Mouse (Mus musculus) gastrocnemius, postnatal 10 days (tissue): ENCODE data around the gene Fer. TPM values are rescaled to one million over a fixed set of nuclear protein-coding genes. Genes with fewer than 3 reads are reported as not detected.

Source experiments
- DNase-seq: peaks from one replicate; pipeline ENCODE4 v3.0.0; 2021; ENCODE audit warnings: mixed read lengths
- total RNA-seq, 2 experiments: library from RNA; stranded (reverse); gene quantifications; 2 replicates each; pipeline ENCODE4 v1.2.3; 2021

Fer gene
- total RNA-seq, 2 experiments from 2014 or later: 17.6 to 21.3 TPM

DNA sequence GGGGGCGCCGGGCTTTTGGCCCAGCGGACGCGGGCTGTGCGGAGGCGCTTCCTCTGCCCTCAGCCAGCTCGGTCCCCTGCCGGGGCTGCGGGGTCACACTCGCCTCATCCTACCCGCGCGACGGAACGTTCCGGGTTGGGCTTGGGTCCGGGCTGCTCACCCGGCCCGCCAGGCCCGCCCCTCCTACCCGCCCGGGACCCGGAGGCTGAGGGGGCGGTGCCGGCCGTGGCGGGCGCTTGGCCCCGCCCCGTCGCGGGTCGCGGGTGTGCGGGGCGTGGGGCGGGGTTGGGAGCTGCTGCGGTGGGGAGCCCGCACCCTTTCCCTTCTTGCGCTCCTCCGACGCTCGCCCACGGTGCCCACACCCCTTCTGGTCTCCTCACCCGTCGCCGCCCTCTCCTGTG is 1.3 kb downstream of the Fer start:
- no peak for DNase-seq

DNA sequence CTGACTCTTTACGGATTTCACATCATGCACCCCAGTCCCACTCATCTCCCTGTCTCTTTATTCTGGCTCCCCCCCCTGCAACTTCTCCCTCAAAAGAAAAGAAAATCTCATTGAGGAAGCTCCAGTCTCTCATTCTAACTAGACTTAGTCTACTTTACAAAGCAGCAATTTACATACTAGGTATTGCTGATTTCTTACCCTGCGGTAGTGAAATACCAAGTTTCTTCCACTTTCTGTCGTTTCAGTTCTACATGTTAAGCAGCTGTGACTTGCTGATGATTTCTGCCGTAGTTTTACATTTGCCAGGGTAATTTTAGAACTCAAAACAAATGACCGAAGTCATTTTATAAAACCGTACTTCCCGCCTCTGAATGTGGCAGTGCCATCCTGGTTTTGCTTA is 8.9 kb downstream of the Fer start:
- DNase-seq: no peak

DNA sequence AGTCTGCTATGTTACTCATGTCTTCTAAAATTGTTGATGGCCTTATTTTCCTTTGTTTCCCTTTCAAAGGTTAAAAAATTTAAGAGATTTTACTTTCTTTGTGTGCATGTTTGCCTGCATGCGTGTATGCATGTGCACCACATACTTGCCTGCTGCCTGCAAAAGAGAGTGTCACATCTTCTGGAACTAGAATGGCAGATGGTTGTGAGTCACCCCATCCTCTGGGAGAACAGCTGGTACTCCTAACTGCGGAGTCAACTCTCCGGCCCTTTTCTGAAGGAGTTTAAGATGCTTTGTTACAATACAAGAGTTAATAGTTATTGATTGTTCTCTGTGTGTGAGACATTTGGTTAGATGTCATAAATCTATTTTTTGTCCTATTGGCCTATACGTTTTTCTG is 16.0 kb downstream of the Fer start:
- no peak for DNase-seq

DNA sequence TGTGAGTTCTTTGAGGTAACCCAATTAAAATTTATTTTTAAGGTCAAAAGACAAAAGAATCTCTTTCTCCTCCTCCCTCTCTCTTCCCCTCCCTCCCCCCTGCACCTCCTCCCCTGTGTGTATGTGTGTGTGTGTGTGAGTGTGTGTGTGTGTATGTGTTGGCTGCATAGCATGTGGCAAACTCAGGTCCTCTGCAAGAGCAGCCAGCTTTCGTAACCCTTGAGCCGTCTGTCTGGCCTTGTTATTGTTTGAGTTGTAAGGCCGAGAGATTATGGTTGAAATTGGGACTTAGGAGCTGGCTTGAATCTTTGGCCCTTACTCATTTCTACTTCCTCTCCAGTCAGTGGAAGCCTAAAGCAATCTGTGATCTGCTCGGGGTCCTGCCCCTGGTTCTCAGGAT is 17.1 kb downstream of the Fer start:
- DNase-seq: no peak

DNA sequence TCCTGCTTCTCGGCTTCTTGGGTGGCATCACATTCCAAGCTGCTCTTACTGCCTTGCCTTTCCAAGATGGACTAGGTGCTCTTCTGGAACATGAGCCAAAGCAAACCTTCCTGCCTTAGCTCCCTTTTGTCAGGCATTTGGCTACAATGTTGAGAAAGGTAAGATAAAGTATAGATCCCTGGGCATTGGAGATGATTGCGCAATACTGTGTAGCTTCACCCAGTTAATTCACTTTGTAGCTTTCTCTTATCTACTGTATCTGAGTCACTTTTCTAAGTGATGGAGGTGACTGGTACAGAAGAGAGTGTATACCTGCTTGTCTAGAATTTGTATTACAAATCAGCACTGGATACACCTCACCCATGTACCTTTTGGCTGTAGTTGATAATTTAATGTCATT is 24.1 kb downstream of the Fer start:
- no peak for DNase-seq

DNA sequence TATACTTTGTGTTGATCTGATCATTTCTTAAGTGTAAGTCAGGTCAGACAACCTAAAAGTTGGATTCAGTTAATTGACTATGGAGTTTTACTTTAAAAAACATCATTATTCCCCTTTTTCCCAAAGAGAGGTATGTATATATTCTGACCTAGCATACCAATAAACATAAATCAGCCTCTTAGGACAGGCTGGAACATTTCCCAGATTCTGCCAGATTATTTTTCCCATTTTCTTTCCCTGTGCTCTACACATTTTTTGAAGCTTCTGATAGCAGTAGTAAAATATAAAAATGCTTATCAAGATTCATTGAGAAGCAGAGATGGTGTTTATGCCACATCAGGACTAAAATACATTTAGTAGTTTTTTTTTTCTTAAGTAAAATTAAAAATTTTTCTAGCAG is 27.7 kb downstream of the Fer start:
- DNase-seq: no peak

DNA sequence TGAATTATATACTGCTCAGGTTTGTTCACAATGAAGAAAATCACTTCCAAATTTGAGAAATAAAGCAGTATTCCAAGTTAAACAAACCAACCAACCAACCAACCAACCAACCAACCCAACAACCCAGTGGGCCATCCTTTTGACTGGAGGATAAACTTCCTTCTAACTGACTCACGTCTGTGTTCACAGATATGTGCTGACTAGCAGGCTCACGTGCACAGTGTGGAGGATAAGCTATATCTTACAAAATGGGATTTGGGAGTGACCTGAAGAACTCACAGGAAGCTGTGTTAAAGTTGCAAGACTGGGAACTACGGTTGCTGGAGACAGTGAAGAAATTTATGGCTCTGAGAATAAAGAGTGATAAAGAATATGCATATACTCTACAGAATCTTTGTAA is 33.0 kb downstream of the Fer start:
- DNase-seq: no peak

DNA sequence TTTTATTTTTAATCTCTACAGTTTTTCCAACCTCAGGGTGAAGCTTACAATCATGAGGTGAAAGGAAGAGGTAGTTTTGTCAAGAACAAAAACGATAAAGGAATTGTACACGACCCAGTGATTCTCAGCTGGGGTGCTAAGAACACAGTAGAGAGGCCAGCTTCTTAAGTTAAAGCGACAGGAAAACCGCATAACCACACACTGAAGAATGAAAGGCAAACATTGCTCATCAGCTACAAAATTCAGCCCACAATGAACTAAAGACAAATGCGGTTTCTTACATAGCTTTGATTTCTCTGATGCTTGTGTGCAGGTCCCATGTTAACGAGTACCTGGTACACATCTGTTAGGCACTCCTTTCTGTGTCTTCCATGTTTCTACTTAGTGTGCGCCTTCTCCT is 34.2 kb downstream of the Fer start:
- no peak for DNase-seq

DNA sequence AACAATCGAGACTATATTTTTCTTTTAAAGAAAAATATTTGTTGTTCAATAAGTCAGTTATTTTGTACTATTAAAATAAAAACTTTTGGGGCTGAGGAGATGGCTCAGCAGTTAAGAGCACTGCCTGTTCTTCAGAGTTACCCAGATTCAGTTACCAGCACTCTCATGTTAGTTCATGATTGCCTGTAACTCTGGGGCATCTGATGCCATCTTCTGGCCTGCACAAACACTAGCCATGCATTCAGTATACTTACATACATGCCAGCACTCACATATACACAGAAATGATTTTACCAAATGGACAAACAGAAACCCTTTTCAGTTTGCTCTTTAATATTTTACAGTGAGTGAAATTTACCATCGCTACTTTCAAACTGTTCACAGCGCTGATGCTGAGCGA is 46.4 kb downstream of the Fer start:
- DNase-seq: no peak

DNA sequence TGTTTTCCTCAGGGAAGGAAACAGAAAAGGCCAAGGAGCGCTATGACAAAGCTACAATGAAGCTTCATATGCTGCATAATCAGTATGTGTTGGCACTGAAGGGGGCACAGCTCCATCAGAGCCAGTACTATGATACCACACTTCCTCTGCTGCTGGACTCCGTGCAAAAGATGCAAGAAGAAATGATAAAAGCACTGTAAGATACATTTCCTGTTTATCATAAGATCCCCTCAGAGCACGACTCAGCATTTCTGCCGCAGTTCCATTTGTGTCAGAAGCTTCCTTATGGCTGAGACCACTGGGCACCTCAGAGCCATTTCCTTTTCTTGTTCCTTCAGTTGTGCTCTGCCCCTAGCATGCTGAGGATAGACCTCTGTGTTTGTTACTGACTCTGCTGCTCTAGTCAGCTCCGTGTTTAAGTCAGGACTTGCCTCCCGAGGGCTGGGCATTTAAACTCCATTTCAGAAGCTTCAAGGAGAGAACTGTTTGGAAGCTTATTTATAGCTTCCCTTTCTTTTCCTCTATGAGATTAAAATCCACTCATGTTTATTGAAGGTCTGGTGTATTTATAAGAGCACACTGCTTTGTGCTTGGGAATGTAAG is 58.8 kb downstream of the Fer start:
- no peak for DNase-seq

DNA sequence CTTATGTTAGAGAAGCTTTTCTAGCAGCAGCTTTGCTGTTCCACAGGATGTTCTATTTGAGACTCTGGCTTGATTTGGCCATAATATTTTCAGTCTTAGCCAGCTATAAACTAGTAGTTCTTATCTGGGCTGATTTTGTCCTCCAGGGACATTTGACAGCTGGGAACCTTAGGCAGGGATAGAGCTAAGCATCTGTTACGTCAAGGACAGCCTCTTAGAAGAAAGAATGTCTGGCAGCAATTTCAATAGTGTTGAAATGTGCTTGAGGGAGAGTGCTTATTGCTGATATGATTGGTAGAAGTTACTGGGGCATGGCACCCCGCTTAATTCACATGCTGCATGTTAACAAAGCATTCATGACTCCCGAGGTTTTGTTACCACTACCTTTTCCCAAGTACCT is 62.7 kb downstream of the Fer start:
- no peak for DNase-seq

DNA sequence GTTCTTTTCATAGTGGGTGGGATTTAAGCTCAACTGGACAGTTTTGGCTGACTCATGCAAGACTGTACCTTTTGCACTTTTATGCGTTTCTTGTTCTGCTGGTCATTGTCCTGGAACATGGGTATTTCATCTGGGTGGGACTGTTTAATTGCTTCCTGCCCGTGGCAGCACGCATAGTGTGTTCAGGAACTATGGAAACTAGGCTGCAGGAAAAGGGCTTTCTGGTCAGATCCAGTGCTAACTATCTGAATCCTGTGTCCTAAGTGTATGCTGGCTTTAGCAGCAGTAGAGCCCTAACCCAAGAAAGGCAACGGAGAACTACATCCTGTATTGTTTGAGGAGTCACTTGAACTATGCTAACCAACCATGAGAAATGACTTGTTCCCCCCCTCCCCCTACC is 67.8 kb downstream of the Fer start:
- DNase-seq: no peak

DNA sequence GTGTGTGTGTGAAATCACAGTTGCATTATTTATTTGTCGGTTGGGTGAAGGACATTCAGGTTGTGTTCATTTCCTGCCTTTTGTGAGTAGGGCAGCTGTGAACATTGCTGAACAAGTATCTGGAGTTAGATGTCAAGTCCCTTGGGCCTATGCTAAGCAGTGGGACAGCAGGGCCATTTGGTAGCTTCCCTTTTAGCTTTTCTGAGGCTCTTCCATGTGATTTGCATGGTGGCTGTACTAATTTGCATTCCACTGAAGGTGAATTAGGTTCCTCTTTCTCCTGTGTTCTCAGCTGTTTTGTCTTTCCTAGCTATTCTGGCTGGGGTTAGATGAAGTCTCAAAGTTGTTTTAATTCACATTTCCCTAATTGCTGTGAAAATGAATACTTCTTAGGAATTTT is 68.7 kb downstream of the Fer start:
- no peak for DNase-seq

DNA sequence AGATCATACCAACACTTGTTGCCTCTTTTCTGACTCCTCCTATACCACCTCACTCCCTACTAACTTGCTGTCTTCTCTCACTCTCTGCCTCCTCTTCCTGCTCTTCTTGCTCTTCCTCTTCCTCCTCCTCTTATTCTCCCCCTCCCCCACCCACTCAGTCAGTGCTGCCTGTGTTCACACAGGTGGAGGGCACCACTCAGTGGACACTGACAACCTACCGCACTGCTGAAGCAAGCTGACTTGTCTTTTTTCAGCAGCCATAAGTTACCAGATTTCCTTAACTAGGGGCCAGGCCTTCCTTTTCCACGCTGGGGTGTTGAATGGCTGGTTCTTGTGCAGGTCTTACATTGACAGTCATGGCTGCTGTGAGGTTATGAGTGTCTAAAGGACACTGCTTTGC is 72.5 kb downstream of the Fer start:
- DNase-seq: no peak

DNA sequence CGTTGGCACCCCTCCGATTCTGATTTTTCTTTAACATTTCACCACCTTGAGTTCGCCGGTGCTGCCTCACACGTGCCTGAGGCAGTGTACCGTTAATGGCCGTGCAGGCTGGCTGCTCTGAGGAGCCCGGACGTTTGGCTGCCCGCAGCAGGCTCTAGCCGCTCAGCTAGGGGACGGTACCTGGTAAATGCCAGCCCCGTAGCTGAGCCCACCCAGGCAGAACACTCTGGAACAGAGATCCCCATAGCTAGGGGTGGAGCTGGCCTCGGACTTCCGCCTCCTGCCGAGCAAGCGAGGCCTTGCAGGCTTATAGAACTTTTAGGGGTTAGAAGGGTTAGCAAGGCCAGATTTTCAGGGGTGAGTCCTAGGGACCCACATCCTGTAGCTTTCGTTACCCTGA is 75.0 kb downstream of the Fer start:
- DNase-seq: no peak

DNA sequence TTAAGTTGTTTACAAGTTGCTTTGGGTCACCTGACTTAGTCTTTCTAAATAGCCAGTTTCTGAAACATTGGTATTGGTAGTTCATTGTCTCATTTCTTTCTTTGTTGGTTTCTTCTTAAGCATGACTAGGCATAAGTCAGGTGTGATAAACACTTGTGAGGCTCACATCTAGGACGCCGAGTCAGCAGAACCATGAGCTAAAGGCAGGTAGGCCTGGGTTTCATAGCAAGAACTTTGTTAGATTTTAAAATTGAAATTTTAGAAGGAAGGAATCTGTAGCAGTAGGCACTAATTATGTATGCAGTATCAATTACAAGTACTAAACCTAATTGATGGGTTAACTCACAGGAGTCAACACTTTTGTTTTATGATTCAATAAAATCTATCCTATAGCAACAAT is 83.9 kb downstream of the Fer start:
- DNase-seq: no peak

DNA sequence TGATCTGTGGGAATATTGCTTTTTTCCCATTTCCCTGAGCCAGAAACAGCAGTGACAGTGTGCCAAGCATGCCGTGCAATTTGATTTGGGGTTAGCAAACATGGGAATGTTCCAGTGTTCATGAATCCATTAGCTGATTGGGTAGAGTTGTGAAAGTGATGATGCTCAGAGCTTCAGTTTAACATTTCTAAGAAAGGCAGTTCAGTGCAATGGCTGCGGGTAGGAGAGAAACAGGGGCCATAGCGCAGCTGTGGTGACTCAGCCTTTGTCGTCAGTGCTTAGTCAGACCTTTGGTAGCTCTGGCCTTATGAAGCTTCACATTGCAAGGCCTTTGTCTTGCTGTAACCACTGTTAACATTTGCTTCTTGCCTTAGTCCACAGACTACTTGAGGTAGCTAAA is 85.9 kb downstream of the Fer start:
- DNase-seq: no peak

DNA sequence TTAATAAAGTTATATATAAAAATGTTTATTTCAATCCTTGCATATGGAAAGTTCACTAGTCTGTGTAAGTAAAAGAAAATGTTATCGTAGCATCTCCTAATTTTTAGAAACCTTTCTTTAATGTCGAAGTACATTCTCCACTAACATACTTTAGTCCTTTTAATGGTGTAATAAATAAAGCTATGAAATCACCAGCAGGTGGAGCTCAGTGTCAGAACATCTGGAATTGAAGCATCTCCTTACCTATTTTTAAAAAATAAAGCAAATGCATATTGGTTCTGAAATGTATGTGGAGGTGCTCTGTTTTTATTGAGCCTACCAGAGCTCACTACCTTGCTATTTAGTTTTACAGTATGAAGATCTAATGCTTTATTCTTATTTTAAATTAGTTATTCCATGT is 88.6 kb downstream of the Fer start:
- no peak for DNase-seq

DNA sequence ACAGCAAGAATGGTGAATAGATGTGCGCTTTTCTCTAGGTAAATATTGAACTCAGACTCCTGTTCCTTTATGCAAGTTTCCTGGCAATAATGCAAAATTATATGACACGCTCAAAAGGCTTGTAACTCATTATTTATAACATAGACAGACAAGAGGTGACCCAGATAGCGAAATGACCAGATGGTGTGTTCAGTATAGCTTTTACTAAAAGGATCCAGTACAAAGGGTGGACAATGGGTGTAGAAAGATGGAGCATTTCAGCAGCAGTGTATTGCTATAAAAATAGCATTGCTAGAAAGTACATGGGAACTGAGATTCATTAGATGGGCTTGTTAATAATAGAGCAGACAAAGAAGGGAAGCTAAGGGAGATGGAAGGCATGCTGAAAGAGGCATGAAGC is 104.2 kb downstream of the Fer start:
- no peak for DNase-seq

DNA sequence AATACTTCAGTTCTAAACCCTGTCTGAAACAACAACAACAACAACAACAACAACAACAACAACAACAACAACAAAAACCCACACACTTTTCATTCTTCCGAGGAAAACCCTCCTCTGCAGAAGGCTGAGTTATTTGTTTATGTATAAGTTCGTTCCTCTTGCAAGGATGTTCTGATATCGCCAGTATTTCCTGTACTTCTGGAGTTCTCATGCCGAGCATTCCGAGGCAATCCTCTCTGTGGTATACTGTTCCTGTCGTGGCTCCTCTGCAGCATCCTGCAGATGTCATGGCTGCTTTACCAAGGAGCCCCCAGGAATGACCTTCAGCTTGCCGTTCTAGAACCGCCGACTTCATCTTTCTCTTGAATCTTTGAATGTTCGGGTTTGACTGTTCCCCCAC is 106.6 kb downstream of the Fer start:
- DNase-seq: no peak

DNA sequence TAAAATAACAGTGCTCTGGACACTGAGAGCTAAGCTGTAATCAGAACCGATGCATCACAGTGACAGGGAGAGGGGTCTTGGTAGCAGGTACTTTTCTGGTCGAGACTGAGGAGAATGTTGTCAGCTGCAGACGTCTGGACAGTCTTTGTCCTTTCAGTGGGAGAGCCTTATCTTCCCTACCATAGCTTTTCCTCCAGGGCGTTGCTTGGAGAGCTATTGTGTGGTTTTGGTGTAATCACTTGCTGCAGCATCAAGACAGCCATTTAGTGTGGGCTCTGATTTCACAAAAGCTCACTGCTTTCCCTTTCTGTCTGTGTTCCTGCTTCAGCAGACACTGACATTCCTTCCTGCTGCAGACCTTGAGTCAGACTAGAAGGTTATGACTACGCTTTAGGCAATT is 107.4 kb downstream of the Fer start:
- DNase-seq: no peak

DNA sequence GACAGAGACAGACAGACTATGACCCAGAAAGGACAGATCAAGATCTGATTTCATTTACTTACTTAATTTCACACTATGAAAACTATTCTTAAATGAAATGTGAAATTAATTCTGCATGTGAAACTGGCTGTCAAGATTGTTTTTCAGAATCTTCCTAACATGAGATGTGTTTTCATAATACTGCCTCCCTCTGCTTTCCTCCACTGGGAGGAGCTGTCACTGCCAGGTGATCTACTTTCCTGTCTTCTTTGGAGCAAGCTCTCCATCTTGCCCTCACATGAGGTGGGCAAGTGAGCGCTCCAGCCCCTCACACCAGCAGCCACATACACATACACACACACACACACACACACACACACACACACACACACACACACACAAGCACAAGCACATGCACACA is 108.1 kb downstream of the Fer start:
- DNase-seq: no peak

DNA sequence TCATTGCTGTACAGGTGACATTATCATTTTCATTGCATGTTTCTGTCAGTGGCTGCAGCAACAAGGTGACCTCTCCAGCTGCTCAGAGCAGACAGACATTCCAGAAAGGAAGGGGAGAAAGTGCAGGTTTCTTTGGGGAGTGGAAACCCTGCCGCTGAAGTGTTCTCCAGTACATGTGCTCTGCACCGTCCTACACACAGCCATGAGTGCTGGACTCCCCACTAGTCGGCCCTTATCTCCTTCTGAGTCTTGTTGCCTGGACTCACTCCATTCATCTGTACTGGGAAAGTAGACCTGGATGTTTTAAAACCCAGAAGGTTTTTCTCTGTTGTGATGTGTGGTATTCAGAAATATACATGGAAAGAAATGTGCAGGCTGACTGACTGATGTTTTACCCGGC is 109.3 kb downstream of the Fer start:
- DNase-seq: no peak

DNA sequence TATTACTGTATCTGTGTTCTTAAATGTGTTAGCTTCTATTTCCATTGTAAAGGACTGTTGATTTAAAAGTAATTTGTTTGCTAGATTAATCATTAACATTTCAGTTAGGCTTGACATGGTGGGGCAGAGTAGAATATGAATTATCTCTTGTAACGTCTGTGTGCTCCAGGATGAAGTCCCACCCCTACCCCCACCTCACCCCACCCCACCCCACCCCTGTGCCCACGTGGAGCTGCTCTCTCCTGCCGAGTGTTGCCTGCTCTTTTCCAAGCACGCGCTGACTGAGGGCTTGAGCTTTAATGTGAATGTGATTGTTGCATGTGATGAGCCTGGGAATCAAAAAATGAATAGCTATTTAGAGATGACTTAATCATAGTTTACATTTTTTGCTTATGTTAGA is 110.9 kb downstream of the Fer start:
- DNase-seq: no peak

DNA sequence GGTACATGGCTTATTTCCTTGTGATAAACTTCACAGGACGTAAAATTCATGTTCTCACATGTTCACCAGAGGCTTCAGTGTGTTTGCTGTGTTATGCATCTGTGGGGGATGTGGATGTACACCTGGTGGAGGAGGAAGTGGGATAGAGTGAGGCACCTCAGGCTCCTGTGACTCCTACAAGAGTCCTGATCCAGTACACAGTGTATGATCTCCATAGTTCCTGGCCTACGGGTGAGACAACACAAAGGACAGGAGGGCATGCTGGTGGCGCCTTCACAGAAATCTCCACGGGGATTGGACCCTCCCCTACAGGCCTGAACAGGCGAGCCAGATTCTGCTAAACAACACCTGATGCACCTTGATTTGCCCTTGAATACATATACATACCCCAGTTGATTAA is 111.4 kb downstream of the Fer start:
- no peak for DNase-seq
